23 mouse cellular contexts compared by ENCODE assay signal in the genomic region with DNA sequence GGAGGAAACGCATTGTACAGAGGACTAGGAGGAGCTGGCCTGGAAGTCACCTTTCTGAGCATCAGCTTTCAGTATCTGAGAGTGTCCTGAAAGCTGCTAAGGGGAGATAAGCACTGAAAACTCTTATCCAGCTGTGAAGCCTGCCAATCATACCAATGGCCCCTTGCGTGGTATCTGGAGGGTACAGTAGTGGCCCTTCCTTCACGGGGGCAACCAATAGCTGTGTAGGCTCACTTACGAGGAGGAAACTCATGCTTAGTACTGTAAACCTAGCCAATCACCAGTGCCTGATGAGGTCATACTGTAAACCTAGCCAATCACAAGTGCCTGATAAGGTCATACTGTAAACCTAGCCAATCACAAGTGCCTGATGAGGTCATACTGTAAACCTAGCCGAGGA.
DNase-seq lines count a peak whose midpoint lies in the region; ATAC-seq and TF ChIP-seq lines count a peak whose summit lies in the region.
"Had no signal": no experiment of that assay in that cellular context is flagged by ENCODE, and none has a peak within 500 bp of the region (broad histone marks: within the 10 kb centered on the region; RNA-seq: fewer than 3 reads in every experiment).

No protein-coding gene starts in this region.

- WGBS in liver, embryonic 11.5 days, result 64% methylated on average over 5 of the region's 5 CpGs
- 65% methylated on average over 5 of the region's 5 CpGs for WGBS in liver, postnatal 0 days (ENCODE audit: insufficient replicate concordance)
- 46% methylated on average over 5 of the region's 5 CpGs for WGBS in liver, embryonic 16.5 days (ENCODE audit: insufficient replicate concordance)

- TF ChIP-seq EP300 in liver, postnatal 0 days (IDR thresholded peaks at IDR 0.05; ENCODE audit: low read depth), result no peak

- H3K9ac ChIP-seq in liver, embryonic 11.5 days (ENCODE audit: low read depth, low read length), result no peak overlapping the region
- H3K9ac ChIP-seq in liver, postnatal 0 days (replicated peaks), result no peak overlapping the region
- no peak overlapping the region for H3K9ac ChIP-seq in liver, embryonic 16.5 days (ENCODE audit: low read depth, low read length)
- H3K9ac ChIP-seq: forebrain, embryonic 13.5 days; forebrain, postnatal 0 days; hindbrain, embryonic 12.5 days; hindbrain, embryonic 15.5 days had no signal

- H3K9me3 ChIP-seq in liver, embryonic 11.5 days (ENCODE audit: control insufficient read depth, low read length), result no peaks in the 10 kb centered on the region
- H3K9me3 ChIP-seq in liver, postnatal 0 days (ENCODE audit: low read length), result no peaks in the 10 kb centered on the region
- H3K9me3 ChIP-seq in G1E (replicated peaks), result no peaks in the 10 kb centered on the region
- no peaks in the 10 kb centered on the region for H3K9me3 ChIP-seq in liver, embryonic 16.5 days (replicated peaks; ENCODE audit: control insufficient read depth, low read length)
- H3K9me3 ChIP-seq: forebrain, embryonic 10.5 days; forebrain, embryonic 13.5 days; hindbrain, embryonic 12.5 days; hindbrain, embryonic 15.5 days had no signal

- ATAC-seq in liver, embryonic 11.5 days (replicated peaks; ENCODE audit: low FRiP score), result peak; percentile 64
- ATAC-seq in liver, postnatal 0 days, result no peak
- peak; percentile 49; the same call in 1 of the 2 replicates for ATAC-seq in G1E (ENCODE audit: extremely low read depth, insufficient number of reproducible peaks, low FRiP score, poor library complexity, severe bottlenecking)
- ATAC-seq in liver, embryonic 16.5 days (ENCODE audit: low read depth), result peak; percentile 30; the same call in 1 of the 2 replicates
- ATAC-seq: forebrain, embryonic 13.5 days; forebrain, postnatal 0 days; Patski had no signal

- no peak for DNase-seq in liver, embryonic 11.5 days (ENCODE audit: low spot score)
- DNase-seq in liver, postnatal 0 days, result no peak
- no peak for DNase-seq in G1E (ENCODE audit: low spot score)
- peak; percentile 2 for DNase-seq in c-Kit-positive CD71-positive TER-119-positive erythroid progenitor cells, embryonic 14.5 days (ENCODE audit: low spot score)
- no peak for DNase-seq in cerebellum, postnatal 36 days
- no peak for DNase-seq in thymus, adult 18-20 months
- DNase-seq: adrenal gland, adult 2 months; adrenal gland, postnatal 14 days; B cell, adult 2 months; cerebellum, adult 11-12 months; cerebellum, adult 8-10 months; cerebellum, postnatal 10 days; forebrain, postnatal 0 days; gastrocnemius, adult 2 months; gastrocnemius, postnatal 14 days; heart, adult 11 months had no signal

- no peaks in the 10 kb centered on the region for H3K36me3 ChIP-seq in liver, embryonic 11.5 days (ENCODE audit: control insufficient read depth, insufficient read depth, low read length)
- H3K36me3 ChIP-seq in liver, postnatal 0 days (replicated peaks; ENCODE audit: insufficient read depth, low read length), result no peaks in the 10 kb centered on the region
- no peaks in the 10 kb centered on the region for H3K36me3 ChIP-seq in G1E (replicated peaks)
- H3K36me3 ChIP-seq in liver, embryonic 16.5 days (ENCODE audit: control insufficient read depth, insufficient read depth), result no peaks in the 10 kb centered on the region
- H3K36me3 ChIP-seq: forebrain, embryonic 10.5 days; hindbrain, embryonic 12.5 days; hindbrain, embryonic 15.5 days had no signal

- no peak overlapping the region for H3K4me3 ChIP-seq in liver, embryonic 11.5 days (ENCODE audit: low read depth, low read length)
- H3K4me3 ChIP-seq in liver, postnatal 0 days (ENCODE audit: low read depth, low read length), result no peak overlapping the region
- no peak overlapping the region for H3K4me3 ChIP-seq in G1E (ENCODE audit: low read depth, low read length)
- H3K4me3 ChIP-seq in liver, embryonic 16.5 days (ENCODE audit: low read depth, low read length), result no peak overlapping the region
- H3K4me3 ChIP-seq: forebrain, embryonic 10.5 days; forebrain, embryonic 13.5 days; gastrocnemius, adult 2 months; hindbrain, embryonic 12.5 days; hindbrain, embryonic 15.5 days had no signal

- no peak overlapping the region for H3K27ac ChIP-seq in liver, embryonic 11.5 days (ENCODE audit: low read depth, low read length)
- no peak overlapping the region for H3K27ac ChIP-seq in liver, postnatal 0 days (ENCODE audit: low read depth)
- H3K27ac ChIP-seq in liver, embryonic 16.5 days (ENCODE audit: low read length), result no peak overlapping the region
- H3K27ac ChIP-seq: forebrain, embryonic 10.5 days; forebrain, embryonic 13.5 days; gastrocnemius, adult 2 months; hindbrain, embryonic 12.5 days; hindbrain, embryonic 15.5 days had no signal

- H3K27me3 ChIP-seq in liver, embryonic 11.5 days (replicated peaks; ENCODE audit: control insufficient read depth, insufficient read depth, low read length), result no peaks in the 10 kb centered on the region
- H3K27me3 ChIP-seq in liver, postnatal 0 days (ENCODE audit: insufficient read depth, low read length), result no peaks in the 10 kb centered on the region
- H3K27me3 ChIP-seq in G1E (ENCODE audit: insufficient read depth, low read length), result no peaks in the 10 kb centered on the region
- no peaks in the 10 kb centered on the region for H3K27me3 ChIP-seq in liver, embryonic 16.5 days (ENCODE audit: control insufficient read depth, insufficient read depth, low read depth, low read length)
- H3K27me3 ChIP-seq: forebrain, embryonic 13.5 days; hindbrain, embryonic 12.5 days; hindbrain, embryonic 15.5 days; Patski had no signal

- no peak for TF ChIP-seq CTCF in liver, postnatal 0 days (IDR thresholded peaks at IDR 0.05; ENCODE audit: low read depth)
- no peak for TF ChIP-seq CTCF in G1E (IDR thresholded peaks at IDR 0.05; ENCODE audit: low read depth, low read length)

- H3K4me2 ChIP-seq in liver, embryonic 11.5 days, result no peak overlapping the region
- no peak overlapping the region for H3K4me2 ChIP-seq in liver, postnatal 0 days (ENCODE audit: low read depth, low read length)
- no peak overlapping the region for H3K4me2 ChIP-seq in liver, embryonic 16.5 days (ENCODE audit: low read depth, low read length)
- H3K4me2 ChIP-seq: forebrain, embryonic 13.5 days; heart, embryonic 11.5 days; hindbrain, embryonic 12.5 days; hindbrain, embryonic 15.5 days had no signal

- no peaks in the 10 kb centered on the region for H3K4me1 ChIP-seq in liver, embryonic 11.5 days (replicated peaks; ENCODE audit: control insufficient read depth, insufficient read depth, low read length)
- no peaks in the 10 kb centered on the region for H3K4me1 ChIP-seq in liver, postnatal 0 days (ENCODE audit: insufficient read depth)
- no peaks in the 10 kb centered on the region for H3K4me1 ChIP-seq in G1E (ENCODE audit: insufficient read depth, low read depth, low read length)
- H3K4me1 ChIP-seq in liver, embryonic 16.5 days (ENCODE audit: control insufficient read depth, low read depth, low read length), result no peaks in the 10 kb centered on the region
- H3K4me1 ChIP-seq: forebrain, embryonic 13.5 days; hindbrain, embryonic 12.5 days; hindbrain, embryonic 15.5 days had no signal
